Mouse (Mus musculus): Measurements from ENCODE around the gene Klf15. TPM values are rescaled to one million over a fixed set of nuclear protein-coding genes. Genes with fewer than 3 reads are reported as not detected.

The Klf15 gene
- polyA plus RNA-seq, 1 experiment = 55.7 TPM

- TF ChIP-seq POLR2A (IDR thresholded peaks at IDR 0.05; ENCODE audit: borderline replicate concordance, extremely low read depth, low read depth, low read length) (no peak), CTCF (IDR thresholded peaks at IDR 0.05; ENCODE audit: insufficient read depth, low read length) (no peak)
- 80% methylated on average over 2 of the region's 2 CpGs for WGBS
- no peak for DNase-seq
- Histone ChIP-seq H3K4me1 (ENCODE audit: control insufficient read depth, insufficient read depth, low read length) (peaks cover 44% of the 10 kb centered on the region), H3K4me3 (replicated peaks; ENCODE audit: extremely low read depth, low read depth, low read length) (no peak overlapping the region)
Observed at GRCm38 (mm10) chr6:90470255-90470654, 7.9 kb downstream of the Klf15 start.

GRCm38 (mm10) chr6:90470947-90471541, 8.7 kb downstream of the Klf15 start:
- no peak for TF ChIP-seq POLR2A (IDR thresholded peaks at IDR 0.05; ENCODE audit: borderline replicate concordance, extremely low read depth, low read depth, low read length)
- TF ChIP-seq CTCF (IDR thresholded peaks at IDR 0.05; ENCODE audit: insufficient read depth, low read length) = no peak
- Histone ChIP-seq H3K4me3 (replicated peaks; ENCODE audit: extremely low read depth, low read depth, low read length) (no peak overlapping the region), H3K4me1 (ENCODE audit: control insufficient read depth, insufficient read depth, low read length) (peaks cover 39% of the 10 kb centered on the region)
- WGBS = 24% methylated on average over 12 of the region's 12 CpGs
- peak; percentile 36 for DNase-seq

- WGBS = 60% methylated on average over 4 of the region's 4 CpGs
- peaks cover 36% of the 10 kb centered on the region for H3K4me1 ChIP-seq (ENCODE audit: control insufficient read depth, insufficient read depth, low read length)
Observed at GRCm38 (mm10) chr6:90472079-90472478, 9.7 kb downstream of the Klf15 start.

GRCm38 (mm10) chr6:90472697-90473096, 10.3 kb downstream of the Klf15 start:
- no peak for TF ChIP-seq CTCF (IDR thresholded peaks at IDR 0.05; ENCODE audit: insufficient read depth, low read length)
- TF ChIP-seq POLR2A (IDR thresholded peaks at IDR 0.05; ENCODE audit: borderline replicate concordance, extremely low read depth, low read depth, low read length) = no peak
- Histone ChIP-seq H3K4me3 (replicated peaks; ENCODE audit: extremely low read depth, low read depth, low read length) (no peak overlapping the region), H3K4me1 (ENCODE audit: control insufficient read depth, insufficient read depth, low read length) (peaks cover 33% of the 10 kb centered on the region)
- 89% methylated on average over 3 of the region's 3 CpGs for WGBS
- no peak for DNase-seq

More at GRCm38 (mm10) chr6:90472079-90472478, 9.7 kb downstream of the Klf15 start:
- no peak for TF ChIP-seq CTCF (IDR thresholded peaks at IDR 0.05; ENCODE audit: insufficient read depth, low read length)
- TF ChIP-seq POLR2A (IDR thresholded peaks at IDR 0.05; ENCODE audit: borderline replicate concordance, extremely low read depth, low read depth, low read length) = no peak
- no peak overlapping the region for H3K4me3 ChIP-seq (replicated peaks; ENCODE audit: extremely low read depth, low read depth, low read length)
- no peak for DNase-seq

GRCm38 (mm10) chr6:90473630-90474360, 11.4 kb downstream of the Klf15 start:
- no peak for TF ChIP-seq CTCF (IDR thresholded peaks at IDR 0.05; ENCODE audit: insufficient read depth, low read length)
- Histone ChIP-seq H3K4me3 (replicated peaks; ENCODE audit: extremely low read depth, low read depth, low read length) (no peak overlapping the region), H3K4me1 (ENCODE audit: control insufficient read depth, insufficient read depth, low read length) (peaks cover 31% of the 10 kb centered on the region)
- no peak for DNase-seq
- 93% methylated on average over 24 of the region's 24 CpGs for WGBS

- WGBS = 81% methylated on average over 3 of the region's 3 CpGs
- TF ChIP-seq CTCF (IDR thresholded peaks at IDR 0.05; ENCODE audit: insufficient read depth, low read length) (no peak), POLR2A (IDR thresholded peaks at IDR 0.05; ENCODE audit: borderline replicate concordance, extremely low read depth, low read depth, low read length) (no peak)
- Histone ChIP-seq H3K4me1 (ENCODE audit: control insufficient read depth, insufficient read depth, low read length) (peaks cover 28% of the 10 kb centered on the region), H3K4me3 (replicated peaks; ENCODE audit: extremely low read depth, low read depth, low read length) (no peak overlapping the region)
- DNase-seq = no peak
Observed at GRCm38 (mm10) chr6:90474361-90474750, 12.0 kb downstream of the Klf15 start.

- 82% methylated on average over 4 of the region's 4 CpGs for WGBS
- Histone ChIP-seq H3K4me1 (ENCODE audit: control insufficient read depth, insufficient read depth, low read length) (peaks cover 28% of the 10 kb centered on the region), H3K4me3 (replicated peaks; ENCODE audit: extremely low read depth, low read depth, low read length) (no peak overlapping the region)
- no peak for TF ChIP-seq POLR2A (IDR thresholded peaks at IDR 0.05; ENCODE audit: borderline replicate concordance, extremely low read depth, low read depth, low read length)
- no peak for TF ChIP-seq CTCF (IDR thresholded peaks at IDR 0.05; ENCODE audit: insufficient read depth, low read length)
- DNase-seq = no peak
Observed at GRCm38 (mm10) chr6:90475176-90475853, 12.9 kb downstream of the Klf15 start.

- 73% methylated on average over 3 of the region's 3 CpGs for WGBS
Observed at GRCm38 (mm10) chr6:90475854-90476212, 13.5 kb downstream of the Klf15 start.

GRCm38 (mm10) chr6:90476941-90477518, 14.7 kb downstream of the Klf15 start:
- TF ChIP-seq POLR2A (IDR thresholded peaks at IDR 0.05; ENCODE audit: borderline replicate concordance, extremely low read depth, low read depth, low read length) (no peak), CTCF (IDR thresholded peaks at IDR 0.05; ENCODE audit: insufficient read depth, low read length) (no peak)
- DNase-seq = no peak
- 29% methylated on average over 14 of the region's 14 CpGs for WGBS
- peaks cover 13% of the 10 kb centered on the region for H3K4me1 ChIP-seq (ENCODE audit: control insufficient read depth, insufficient read depth, low read length)
- H3K4me3 ChIP-seq (replicated peaks; ENCODE audit: extremely low read depth, low read depth, low read length) = no peak overlapping the region

More at GRCm38 (mm10) chr6:90475854-90476212, 13.5 kb downstream of the Klf15 start:
- H3K4me1 ChIP-seq (ENCODE audit: control insufficient read depth, insufficient read depth, low read length) = peaks cover 24% of the 10 kb centered on the region
- no peak for TF ChIP-seq CTCF (IDR thresholded peaks at IDR 0.05; ENCODE audit: insufficient read depth, low read length)
- TF ChIP-seq POLR2A (IDR thresholded peaks at IDR 0.05; ENCODE audit: borderline replicate concordance, extremely low read depth, low read depth, low read length) = no peak
- no peak for DNase-seq
- H3K4me3 ChIP-seq (replicated peaks; ENCODE audit: extremely low read depth, low read depth, low read length) = no peak overlapping the region

Measured in lung, adult 2 months (tissue).